Mouse (Mus musculus) heart, adult 2 months (tissue): ENCODE results near the gene Samd10. TPM values are rescaled to one million over a fixed set of nuclear protein-coding genes. Genes with fewer than 3 reads are reported as not detected.

Experiments used
- DNase-seq, 2 experiments: peaks; one replicate each; pipeline ENCODE4 v3.0.0; 2021
- H3K27ac ChIP-seq: fragments of 200-600 bp; 2 replicates; pipeline ENCODE4 v1.8.1; 2022
- H3K27me3 ChIP-seq: fragments of 200-500 bp; 2 replicates; pipeline ENCODE4 v1.6.1; 2012; ENCODE audit warnings: mild to moderate bottlenecking, low read length, inconsistent platforms, mixed read lengths; ENCODE audit not compliant: control insufficient read depth, insufficient read depth
- H3K36me3 ChIP-seq: fragments of 200-500 bp; 2 replicates; pipeline ENCODE4 v1.6.1; 2012; ENCODE audit warnings: low read length, inconsistent platforms; ENCODE audit not compliant: control insufficient read depth, insufficient read depth
- H3K4me1 ChIP-seq: fragments of 200-500 bp; 2 replicates; pipeline ENCODE4 v1.6.1; 2011; ENCODE audit warnings: low read length; ENCODE audit not compliant: control insufficient read depth, insufficient read depth
- H3K4me3 ChIP-seq: fragments of 200-600 bp; 2 replicates; pipeline ENCODE4 v1.8.1; 2022
- H3K79me2 ChIP-seq: fragments of 200-500 bp; replicated peaks from 2 replicates; pipeline ENCODE4 v1.6.1; 2012; ENCODE audit warnings: mild to moderate bottlenecking, inconsistent platforms, low read length, moderate library complexity, mixed read lengths; ENCODE audit not compliant: control insufficient read depth, insufficient read depth
- H3K9ac ChIP-seq: fragments of 200-500 bp; 2 replicates; pipeline ENCODE4 v1.6.1; 2012; ENCODE audit warnings: low read depth, mild to moderate bottlenecking, control low read depth, inconsistent platforms, low read length, mixed read lengths
- CTCF ChIP-seq: fragments of 200-600 bp; IDR thresholded peaks from 2 replicates; pipeline ENCODE4 v1.8.1; 2022; ENCODE audit warnings: antibody characterized with exemption, mild to moderate bottlenecking, moderate library complexity
- EP300 ChIP-seq: fragments of 200-500 bp; IDR thresholded peaks from 2 replicates; pipeline ENCODE4 v1.6.1; 2011; ENCODE audit warnings: low read depth, low read length, control low read depth; ENCODE audit not compliant: insufficient read depth
- POLR2A ChIP-seq: fragments of 200-500 bp; IDR thresholded peaks from 2 replicates; pipeline ENCODE4 v1.6.1; 2011; ENCODE audit warnings: mild to moderate bottlenecking, low read depth, low read length, control low read depth; ENCODE audit not compliant: insufficient read depth
- WGBS: fragments of 180-500 bp; shearing (Covaris S2); methylation state at CpG from one replicate; pipeline ENCODE4 v1.1.7; 2018; 5-methylcytosine and 5-hydroxymethylcytosine counted together
- intact Hi-C: fragments of 180-260 bp; cut with DNase I; formaldehyde crosslinking; loops from one replicate; pipeline ENCODE4 v1.15.1; 2025
- polyA plus RNA-seq: library from polyadenylated mRNA; depleted of rRNA; stranded (reverse); fragments of >200 nt; gene quantifications from 2 replicates; pipeline ENCODE4 v1.2.3, GENCODE M21; 2012
- total RNA-seq, 2 experiments: library from RNA; stranded (reverse); gene quantifications; 2 replicates each; pipeline ENCODE4 v1.2.3; 2021

Samd10 gene
- total and polyA plus RNA-seq, 3 experiments = 1.0 to 5.1 (median 1.6) TPM

GRCm38 (mm10) chr2:181571941-181572670, 26.9 kb downstream of the Samd10 start:
- Histone ChIP-seq H3K79me2 (no peaks in the 10 kb centered on the region), H3K4me1 (no peaks in the 10 kb centered on the region; the same call in 1 of the 2 replicates), H3K9ac (no peak overlapping the region), H3K4me3 (no peak overlapping the region), H3K36me3 (no peaks in the 10 kb centered on the region), H3K27ac (no peak overlapping the region), H3K27me3 (no peaks in the 10 kb centered on the region)
- no peak for TF ChIP-seq CTCF
- TF ChIP-seq POLR2A = no peak
- TF ChIP-seq EP300 = no peak
- DNase-seq = peak in 1 of 2 experiments; percentile 17
- 88% methylated on average over 11 of the region's 11 CpGs for WGBS
- intact Hi-C loops = no loop called here

GRCm38 (mm10) chr2:181570921-181571595, 28.0 kb downstream of the Samd10 start:
- intact Hi-C loops = no loop called here
- Histone ChIP-seq H3K79me2 (no peaks in the 10 kb centered on the region), H3K36me3 (no peaks in the 10 kb centered on the region), H3K27me3 (no peaks in the 10 kb centered on the region), H3K27ac (no peak overlapping the region), H3K9ac (no peak overlapping the region), H3K4me1 (no peaks in the 10 kb centered on the region; the same call in 1 of the 2 replicates), H3K4me3 (no peak overlapping the region)
- no peak for DNase-seq
- TF ChIP-seq CTCF (no peak), POLR2A (no peak), EP300 (no peak)
- 58% methylated on average over 6 of the region's 6 CpGs for WGBS

- TF ChIP-seq POLR2A (no peak), CTCF (no peak), EP300 (no peak)
- H3K27ac ChIP-seq = no peak overlapping the region
- no peaks in the 10 kb centered on the region for H3K36me3 ChIP-seq
- no peak overlapping the region for H3K9ac ChIP-seq
- no peak for DNase-seq
- no peaks in the 10 kb centered on the region; the same call in 1 of the 2 replicates for H3K4me1 ChIP-seq
- intact Hi-C loops = no loop called here
- H3K79me2 ChIP-seq = no peaks in the 10 kb centered on the region
- H3K4me3 ChIP-seq = no peak overlapping the region
- WGBS = 76% methylated on average over 8 of the region's 8 CpGs
- H3K27me3 ChIP-seq = no peaks in the 10 kb centered on the region
These were observed 28.6 kb downstream of the Samd10 start for GRCm38 (mm10) chr2:181570375-181570774.

DNA sequence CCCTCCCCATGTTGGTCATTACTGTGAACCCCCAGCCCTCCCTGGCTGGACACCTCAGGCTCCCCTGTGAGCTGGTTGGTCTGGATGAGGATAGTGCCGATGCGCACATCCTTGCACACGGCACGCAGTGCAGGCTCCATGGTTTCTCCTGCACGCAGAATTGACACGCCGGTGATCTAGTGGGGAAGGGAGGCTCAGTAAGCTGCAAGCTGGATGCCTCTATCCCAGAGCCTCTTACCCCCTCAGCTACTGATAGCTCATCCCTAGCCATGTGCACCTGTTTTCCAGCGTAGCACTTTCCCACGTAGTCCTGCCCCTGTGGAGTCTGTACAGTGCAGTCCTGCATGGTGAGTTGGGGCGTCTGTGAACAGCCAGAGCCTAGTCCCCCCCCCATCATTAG, 29.2 kb downstream of the Samd10 start:
- no peak for TF ChIP-seq EP300
- no peak for TF ChIP-seq CTCF
- no peak for TF ChIP-seq POLR2A
- Histone ChIP-seq H3K36me3 (no peaks in the 10 kb centered on the region), H3K9ac (no peak overlapping the region), H3K27ac (no peak overlapping the region), H3K79me2 (no peaks in the 10 kb centered on the region), H3K4me3 (no peak overlapping the region), H3K4me1 (no peaks in the 10 kb centered on the region; the same call in 1 of the 2 replicates), H3K27me3 (no peaks in the 10 kb centered on the region)
- 95% methylated on average over 10 of the region's 10 CpGs for WGBS
- peak in 1 of 2 experiments; percentile 13 for DNase-seq
- intact Hi-C loops = no loop called here

DNA sequence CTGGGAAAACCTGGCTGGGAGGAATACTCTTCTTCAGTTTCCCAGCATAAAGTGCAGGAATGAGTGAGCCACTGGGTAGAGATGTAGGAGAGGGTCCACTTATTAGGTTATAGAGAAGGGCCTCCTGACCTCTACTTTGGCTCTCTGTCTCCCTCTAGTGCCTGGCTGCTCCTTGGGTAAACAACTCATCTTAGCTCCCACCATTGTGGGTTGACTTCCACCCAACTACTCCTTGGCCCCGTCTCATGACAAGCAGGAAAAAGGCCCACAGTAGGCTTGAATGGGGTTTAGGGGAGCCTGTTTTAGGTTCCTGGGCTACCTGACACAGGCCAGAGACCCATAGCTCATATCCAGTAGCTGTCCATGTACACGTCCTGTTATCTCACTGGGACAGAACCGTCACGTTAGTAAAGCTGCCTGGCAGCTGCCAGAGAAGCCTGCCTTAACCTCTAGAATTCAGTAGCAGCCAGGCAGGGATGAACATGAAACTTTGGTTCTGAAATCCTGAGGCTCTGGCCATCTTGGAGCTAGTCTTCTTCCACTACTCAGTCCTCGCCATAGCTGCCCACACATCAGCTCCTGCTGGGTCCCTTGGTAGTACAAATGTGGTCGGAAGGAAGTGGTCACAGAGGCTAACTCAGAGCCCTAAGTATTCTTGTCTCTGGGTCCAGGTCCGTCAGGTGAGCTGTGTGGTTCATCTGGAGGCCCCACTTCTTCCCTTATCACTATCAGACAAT, 30.6 kb downstream of the Samd10 start:
- no peak overlapping the region for H3K4me3 ChIP-seq
- no peaks in the 10 kb centered on the region for H3K36me3 ChIP-seq
- intact Hi-C loops = loop anchor here (1.0 kb wide), 1 partner anchor 176 kb away; no protein-coding TSS in a partner anchor
- no peaks in the 10 kb centered on the region for H3K27me3 ChIP-seq
- no peak for TF ChIP-seq POLR2A
- TF ChIP-seq CTCF = peak; percentile 81
- TF ChIP-seq EP300 = 0 out of 2 replicates have a peak, but pooled peaks have one; percentile 27
- no peaks in the 10 kb centered on the region; the same call in 1 of the 2 replicates for H3K4me1 ChIP-seq
- peak; percentile 41 to 59 for DNase-seq
- no peak overlapping the region for H3K27ac ChIP-seq
- no peaks in the 10 kb centered on the region for H3K79me2 ChIP-seq
- no peak overlapping the region for H3K9ac ChIP-seq
- WGBS = 63% methylated on average over 7 of the region's 7 CpGs
